Mouse (Mus musculus) testis, adult 2 months (tissue): ENCODE measurements around the gene Tmem150c.

Experiments
- CTCF ChIP-seq: fragments of 200-500 bp; IDR thresholded peaks from 2 replicates; pipeline ENCODE4 v1.5.1; 2012; ENCODE audit warnings: low read depth, mild to moderate bottlenecking, inconsistent platforms, low read length, moderate library complexity; ENCODE audit not compliant: control insufficient read depth, insufficient read depth, insufficient replicate concordance
- POLR2A ChIP-seq: fragments of 200-500 bp; IDR thresholded peaks from 2 replicates; pipeline ENCODE4 v1.6.1; 2012; ENCODE audit warnings: low read depth, mild to moderate bottlenecking, inconsistent platforms, low read length, moderate library complexity; ENCODE audit not compliant: control insufficient read depth

- no peak for TF ChIP-seq CTCF
- TF ChIP-seq POLR2A: no peak
Measured at GRCm38 (mm10) chr5:100096955-100097354, 62.7 kb downstream of the Tmem150c start.
